Mouse (Mus musculus) embryonic fibroblast, embryonic 13.5 days (primary cell): Measurements from ENCODE around the gene Trpm5.

ENCODE experiments used
- CTCF ChIP-seq: IDR thresholded peaks from 2 replicates; pipeline ENCODE4 v1.5.1; 2011; ENCODE audit warnings: mild to moderate bottlenecking, control low read depth, low read length, moderate library complexity, borderline replicate concordance; ENCODE audit not compliant: insufficient read depth
- POLR2A ChIP-seq: IDR thresholded peaks from 2 replicates; pipeline ENCODE4 v1.6.1; 2011; ENCODE audit warnings: low read depth, mild to moderate bottlenecking, control low read depth, low read length, moderate library complexity

- TF ChIP-seq CTCF (peak; percentile 60), POLR2A (no peak)
These were observed at the start of gene Trpm5 for GRCm38 (mm10) chr7:143094592-143095553.
